Mouse (Mus musculus): ENCODE results near the gene Efr3b. TPM values are rescaled to one million over a fixed set of nuclear protein-coding genes. Genes with fewer than 3 reads are reported as not detected.
"Not testable (repeated sequence)": the region's sequence is repeated elsewhere in the genome, so short reads cannot be mapped to it uniquely, and the experiment has no call there.

The Efr3b gene
- polyA plus RNA-seq, 1 experiment, result 0.97 TPM

GRCm38 (mm10) chr12:3991047-3991446 is 47.7 kb downstream of the Efr3b start:
- DNase-seq (ENCODE audit: low read depth in 1 of 2, low spot score in 2 of 2), result no peak
- Histone ChIP-seq H3K27me3 (ENCODE audit: control insufficient read depth, insufficient read depth, low read length) (no peaks in the 10 kb centered on the region), H3K4me3 (ENCODE audit: extremely low read depth, insufficient read depth, insufficient read length) (no peak overlapping the region), H3K4me1 (ENCODE audit: control insufficient read depth, insufficient read depth, insufficient read length) (no peaks in the 10 kb centered on the region), H3K27ac (ENCODE audit: insufficient read depth, low read length) (no peak overlapping the region), H3K36me3 (ENCODE audit: control insufficient read depth, insufficient read depth, low read length) (no peaks in the 10 kb centered on the region)
- no peak for TF ChIP-seq CTCF (IDR thresholded peaks at IDR 0.05; ENCODE audit: extremely low read depth, insufficient read depth, insufficient read length, insufficient replicate concordance)
- no peak for TF ChIP-seq POLR2A (IDR thresholded peaks at IDR 0.05; ENCODE audit: low read depth, low read length)
- 89% methylated on average over 3 of the region's 3 CpGs for WGBS

GRCm38 (mm10) chr12:3989943-3990342 is 48.8 kb downstream of the Efr3b start:
- Histone ChIP-seq H3K36me3 (ENCODE audit: control insufficient read depth, insufficient read depth, low read length) (no peaks in the 10 kb centered on the region), H3K27me3 (ENCODE audit: control insufficient read depth, insufficient read depth, low read length) (no peaks in the 10 kb centered on the region), H3K4me1 (ENCODE audit: control insufficient read depth, insufficient read depth, insufficient read length) (no peaks in the 10 kb centered on the region), H3K4me3 (ENCODE audit: extremely low read depth, insufficient read depth, insufficient read length) (no peak overlapping the region), H3K27ac (ENCODE audit: insufficient read depth, low read length) (no peak overlapping the region)
- 51% methylated on average over 2 of the region's 2 CpGs for WGBS
- no peak for TF ChIP-seq CTCF (IDR thresholded peaks at IDR 0.05; ENCODE audit: extremely low read depth, insufficient read depth, insufficient read length, insufficient replicate concordance)
- no peak for TF ChIP-seq POLR2A (IDR thresholded peaks at IDR 0.05; ENCODE audit: low read depth, low read length)
- DNase-seq (ENCODE audit: low read depth in 1 of 2, low spot score in 2 of 2), result no peak

DNA sequence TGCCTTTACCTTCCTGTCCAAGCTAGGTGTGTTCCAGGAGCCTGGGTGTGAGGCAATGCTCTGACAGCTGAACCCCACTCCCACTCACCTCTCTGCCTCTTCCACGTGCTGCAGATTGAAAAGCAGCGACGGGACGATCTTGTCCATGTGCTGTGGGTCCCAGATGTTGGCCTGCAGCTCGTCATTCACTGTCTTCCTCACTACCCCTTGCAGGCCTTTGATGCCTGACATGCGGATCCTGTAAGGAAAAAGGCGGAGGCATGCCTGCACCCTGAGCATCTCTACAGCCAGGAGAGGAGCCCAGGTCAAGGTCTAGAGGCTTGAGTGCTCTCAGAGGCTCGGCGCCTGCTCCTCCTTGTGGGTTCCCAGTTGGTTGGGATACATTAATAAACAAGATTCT is 54.3 kb downstream of the Efr3b start:
- Histone ChIP-seq H3K27me3 (ENCODE audit: control insufficient read depth, insufficient read depth, low read length) (no peaks in the 10 kb centered on the region), H3K4me3 (ENCODE audit: extremely low read depth, insufficient read depth, insufficient read length) (no peak overlapping the region), H3K4me1 (ENCODE audit: control insufficient read depth, insufficient read depth, insufficient read length) (peaks cover 6% of the 10 kb centered on the region), H3K27ac (ENCODE audit: insufficient read depth, low read length) (no peak overlapping the region), H3K36me3 (ENCODE audit: control insufficient read depth, insufficient read depth, low read length) (no peaks in the 10 kb centered on the region)
- no peak for DNase-seq (ENCODE audit: low read depth in 1 of 2, low spot score in 2 of 2)
- 87% methylated on average over 9 of the region's 9 CpGs for WGBS
- no peak for TF ChIP-seq CTCF (IDR thresholded peaks at IDR 0.05; ENCODE audit: extremely low read depth, insufficient read depth, insufficient read length, insufficient replicate concordance)
- TF ChIP-seq POLR2A (IDR thresholded peaks at IDR 0.05; ENCODE audit: low read depth, low read length), result no peak

- Histone ChIP-seq H3K36me3 (ENCODE audit: control insufficient read depth, insufficient read depth, low read length) (no peaks in the 10 kb centered on the region), H3K4me3 (ENCODE audit: extremely low read depth, insufficient read depth, insufficient read length) (no peak overlapping the region), H3K27me3 (ENCODE audit: control insufficient read depth, insufficient read depth, low read length) (no peaks in the 10 kb centered on the region), H3K27ac (ENCODE audit: insufficient read depth, low read length) (no peak overlapping the region), H3K4me1 (ENCODE audit: control insufficient read depth, insufficient read depth, insufficient read length) (peaks cover 6% of the 10 kb centered on the region)
- TF ChIP-seq POLR2A (IDR thresholded peaks at IDR 0.05; ENCODE audit: low read depth, low read length), result no peak
- TF ChIP-seq CTCF (IDR thresholded peaks at IDR 0.05; ENCODE audit: extremely low read depth, insufficient read depth, insufficient read length, insufficient replicate concordance), result peak; percentile 29; the same call in 1 of the 2 replicates
- DNase-seq (ENCODE audit: low read depth in 1 of 2, low spot score in 2 of 2), result peak; percentile 55 to 62
- WGBS, result 0% methylated on average over 1 of the region's 1 CpGs
Observed at GRCm38 (mm10) chr12:3983736-3984135, 55.0 kb downstream of the Efr3b start.

DNA sequence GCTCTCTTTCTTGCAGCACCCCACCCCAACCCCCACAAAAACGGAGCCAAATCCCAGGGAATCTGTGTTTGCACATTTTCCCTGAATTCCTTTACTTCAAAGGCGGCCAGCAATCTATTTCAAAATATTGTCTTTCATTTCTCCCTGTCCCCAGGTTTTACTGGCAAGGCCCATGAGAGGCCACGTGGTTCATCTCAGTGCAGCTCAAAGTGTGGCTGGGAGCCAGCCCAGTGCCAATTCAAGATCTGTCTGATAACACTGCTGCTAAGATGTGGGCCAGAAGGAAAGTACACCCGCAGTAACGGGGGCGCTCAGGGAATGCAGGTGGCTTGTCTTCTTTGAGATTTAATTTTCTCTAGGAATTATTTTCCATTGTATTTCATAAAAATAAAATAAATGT is 56.5 kb downstream of the Efr3b start:
- 22% methylated on average over 6 of the region's 6 CpGs for WGBS

GRCm38 (mm10) chr12:3981350-3982131 is 57.2 kb downstream of the Efr3b start:
- H3K27ac ChIP-seq (ENCODE audit: insufficient read depth, low read length), result no peak overlapping the region
- under 1% methylated on average over 40 of the region's 41 CpGs for WGBS
- no peaks in the 10 kb centered on the region for H3K27me3 ChIP-seq (ENCODE audit: control insufficient read depth, insufficient read depth, low read length)
- TF ChIP-seq POLR2A (IDR thresholded peaks at IDR 0.05; ENCODE audit: low read depth, low read length), result no peak
- no peak for TF ChIP-seq CTCF (IDR thresholded peaks at IDR 0.05; ENCODE audit: extremely low read depth, insufficient read depth, insufficient read length, insufficient replicate concordance)
- H3K4me1 ChIP-seq (ENCODE audit: control insufficient read depth, insufficient read depth, insufficient read length), result peaks cover 6% of the 10 kb centered on the region
- H3K36me3 ChIP-seq (ENCODE audit: control insufficient read depth, insufficient read depth, low read length), result no peaks in the 10 kb centered on the region
- H3K4me3 ChIP-seq (ENCODE audit: extremely low read depth, insufficient read depth, insufficient read length), result peak overlapping the region; percentile 65
- peak; percentile 54 for DNase-seq (ENCODE audit: low read depth in 1 of 2, low spot score in 2 of 2)

More for the DNA sequence above, 56.5 kb downstream of the Efr3b start:
- Histone ChIP-seq H3K27me3 (ENCODE audit: control insufficient read depth, insufficient read depth, low read length) (no peaks in the 10 kb centered on the region), H3K4me3 (ENCODE audit: extremely low read depth, insufficient read depth, insufficient read length) (no peak overlapping the region), H3K27ac (ENCODE audit: insufficient read depth, low read length) (no peak overlapping the region), H3K4me1 (ENCODE audit: control insufficient read depth, insufficient read depth, insufficient read length) (peaks cover 6% of the 10 kb centered on the region), H3K36me3 (ENCODE audit: control insufficient read depth, insufficient read depth, low read length) (no peaks in the 10 kb centered on the region)
- no peak for DNase-seq (ENCODE audit: low read depth in 1 of 2, low spot score in 2 of 2)
- TF ChIP-seq POLR2A (IDR thresholded peaks at IDR 0.05; ENCODE audit: low read depth, low read length), result no peak
- TF ChIP-seq CTCF (IDR thresholded peaks at IDR 0.05; ENCODE audit: extremely low read depth, insufficient read depth, insufficient read length, insufficient replicate concordance), result no peak

DNA sequence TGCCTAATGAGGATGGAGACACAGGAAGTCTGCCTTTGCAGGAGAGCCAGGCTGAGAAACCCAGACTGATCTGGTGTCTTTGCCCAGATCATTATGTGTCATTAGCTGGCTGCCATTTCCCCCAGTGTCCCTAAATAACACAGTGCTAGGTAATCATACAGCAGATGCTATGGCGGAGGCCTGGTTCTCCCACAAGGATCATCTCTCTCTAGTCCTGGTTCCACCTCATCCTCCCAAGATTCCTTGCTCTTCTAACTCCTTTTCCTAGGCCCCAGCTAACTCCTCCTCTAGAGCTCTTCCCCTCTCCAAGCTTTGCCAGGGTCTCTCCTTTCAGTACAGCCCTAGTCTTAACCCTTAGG is 57.7 kb downstream of the Efr3b start:
- Histone ChIP-seq H3K4me1 (ENCODE audit: control insufficient read depth, insufficient read depth, insufficient read length) (peaks cover 6% of the 10 kb centered on the region), H3K4me3 (ENCODE audit: extremely low read depth, insufficient read depth, insufficient read length) (peak overlapping the region; percentile 65; the same call in 1 of the 2 replicates), H3K27me3 (ENCODE audit: control insufficient read depth, insufficient read depth, low read length) (no peaks in the 10 kb centered on the region), H3K36me3 (ENCODE audit: control insufficient read depth, insufficient read depth, low read length) (no peaks in the 10 kb centered on the region), H3K27ac (ENCODE audit: insufficient read depth, low read length) (no peak overlapping the region)
- no peak for TF ChIP-seq POLR2A (IDR thresholded peaks at IDR 0.05; ENCODE audit: low read depth, low read length)
- TF ChIP-seq CTCF (IDR thresholded peaks at IDR 0.05; ENCODE audit: extremely low read depth, insufficient read depth, insufficient read length, insufficient replicate concordance), result no peak
- 78% methylated on average over 1 of the region's 1 CpGs for WGBS
- DNase-seq (ENCODE audit: low read depth in 1 of 2, low spot score in 2 of 2), result no peak

- DNase-seq (ENCODE audit: low read depth in 1 of 2, low spot score in 2 of 2); H3K4me1 ChIP-seq (ENCODE audit: control insufficient read depth, insufficient read depth, insufficient read length); H3K4me3 ChIP-seq (ENCODE audit: extremely low read depth, insufficient read depth, insufficient read length); H3K27me3 ChIP-seq (ENCODE audit: control insufficient read depth, insufficient read depth, low read length); H3K36me3 ChIP-seq (ENCODE audit: control insufficient read depth, insufficient read depth, low read length); H3K27ac ChIP-seq (ENCODE audit: insufficient read depth, low read length): not testable (repeated sequence)
- WGBS, result 91% methylated on average over 6 of the region's 6 CpGs
Observed at GRCm38 (mm10) chr12:3973169-3973568, 65.5 kb downstream of the Efr3b start.

Measured in spleen, adult 2 months (tissue).